Mouse (Mus musculus) monocyte, adult 5-6 weeks (primary cell): ENCODE measurements around the gene Tnfsf4. TPM values are rescaled to one million over a fixed set of nuclear protein-coding genes. Genes with fewer than 3 reads are reported as not detected.

ENCODE experiments used
- ATAC-seq: fragments of 153-309, 156-312 bp; replicated peaks from 2 replicates; pipeline ENCODE4 v1.8.0; 2017; ENCODE audit warnings: mild to moderate bottlenecking; ENCODE audit not compliant: low TSS enrichment, insufficient number of reproducible peaks, severe bottlenecking, poor library complexity, low FRiP score
- total RNA-seq: library from RNA; stranded (forward); fragments of 200-1000, 200-491, 200-594 nt; gene quantifications from 3 replicates; pipeline ENCODE4 v1.2.3, GENCODE M21; 2017

The Tnfsf4 gene
- total RNA-seq, 1 experiment from 2014 or later: 1.3 TPM

DNA sequence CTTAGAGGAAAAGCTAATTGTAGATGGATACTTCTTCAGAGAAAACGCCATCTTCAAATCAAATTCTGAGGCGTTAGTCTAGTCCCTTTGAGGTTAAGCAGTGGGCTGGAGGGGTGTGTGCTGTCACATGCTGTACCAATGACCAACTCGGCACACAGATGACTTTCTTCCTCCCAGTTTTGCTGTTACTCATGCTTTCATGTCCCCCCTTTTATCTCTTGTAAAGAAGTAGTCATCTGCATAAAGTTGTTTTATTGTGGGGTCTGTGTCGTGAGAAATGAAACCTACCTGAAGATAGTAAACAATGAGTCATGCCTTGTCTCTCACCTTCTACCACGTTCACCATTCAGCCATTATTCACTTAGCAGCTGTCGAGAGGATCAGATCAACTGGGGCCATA, 41.3 kb downstream of the Tnfsf4 start:
- ATAC-seq: no peak

- no peak for ATAC-seq
Measured at GRCm38 (mm10) chr1:161444858-161445257, 49.6 kb downstream of the Tnfsf4 start.

DNA sequence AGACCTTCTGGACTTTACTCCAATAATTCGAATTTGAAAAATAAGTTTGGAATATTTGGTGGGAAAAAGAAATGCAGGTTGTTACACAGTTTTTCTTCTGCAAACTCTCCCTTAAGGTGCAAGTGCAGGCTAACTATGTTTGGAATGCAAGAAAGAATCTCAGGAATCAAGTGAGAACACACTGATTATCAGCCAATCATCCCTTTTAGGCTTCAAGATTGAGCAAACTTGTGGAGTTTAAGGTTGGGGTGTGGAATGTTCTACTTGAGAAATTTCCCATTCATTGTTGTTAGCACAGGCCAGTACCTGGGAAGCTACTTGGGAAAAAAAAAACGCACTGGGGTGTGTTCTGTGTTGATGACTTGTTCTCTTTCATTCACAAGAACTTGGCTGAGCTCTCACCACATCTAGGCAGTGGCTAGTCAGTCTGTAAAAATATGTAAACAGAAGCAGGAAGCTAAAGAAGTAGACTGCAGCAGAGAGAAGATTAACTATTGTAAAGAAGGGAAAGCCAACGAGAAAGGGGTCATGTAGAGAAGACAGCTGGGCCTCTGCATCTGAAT, 56.6 kb downstream of the Tnfsf4 start:
- ATAC-seq: no peak

DNA sequence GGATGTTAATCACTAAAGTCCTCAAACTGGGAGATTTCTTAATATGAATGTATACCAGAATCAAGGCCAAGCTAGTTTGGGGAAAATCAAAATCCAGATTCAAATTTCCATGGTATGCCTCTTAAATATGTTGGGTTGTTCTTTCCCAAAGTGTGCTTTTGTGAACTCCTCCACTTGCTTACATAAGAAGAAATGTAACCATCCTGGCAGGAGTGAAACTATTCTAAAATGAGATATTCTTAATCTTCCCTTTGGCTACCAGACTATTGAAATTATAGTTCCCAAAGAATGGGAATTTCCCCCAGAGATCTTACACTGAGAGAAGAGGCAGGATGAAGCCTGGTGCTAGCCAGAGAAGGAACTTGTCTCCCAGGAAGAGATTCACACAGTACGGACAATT, 57.0 kb downstream of the Tnfsf4 start:
- no peak for ATAC-seq

- no peak for ATAC-seq
Measured at GRCm38 (mm10) chr1:161463388-161464085, 68.3 kb downstream of the Tnfsf4 start.

Other genes with a start within 250 kb of the Tnfsf4 start
- 2.5 TPM in 1 of 3 replicates, not detected in the others for gene Tex50, start 236.1 kb upstream of the Tnfsf4 start, total RNA-seq
- 147 to 194 TPM (median 189 TPM) in 3 replicates for gene Prdx6, start 144.2 kb upstream of the Tnfsf4 start, total RNA-seq
- not detected in 3 replicates for gene Tnfsf18, start 99.2 kb downstream of the Tnfsf4 start, total RNA-seq